Mouse (Mus musculus) limb, embryonic 14.5 days (tissue): ENCODE results near the gene Asb3. TPM values are rescaled to one million over a fixed set of nuclear protein-coding genes. Genes with fewer than 3 reads are reported as not detected.
A peak's percentile ranks its signal among the peaks of the same experiment; 100 is the strongest.

Source experiments
- ATAC-seq: fragments of 200-750 bp; cut with Nextera tagmentation; 2 replicates; pipeline ENCODE4 v1.8.0; 2017; ENCODE audit warnings: low read depth, moderate number of reproducible peaks, moderate TSS enrichment; ENCODE audit not compliant: low FRiP score
- DNase-seq: peaks from one replicate; pipeline ENCODE4 v3.0.0-alpha.2; 2015; ENCODE audit warnings: low spot score
- H3K27ac ChIP-seq: fragments of 300-500 bp; sonication (generic); replicated peaks from 2 replicates; pipeline ENCODE4 v1.5.1; 2014; ENCODE audit warnings: low read depth, mild to moderate bottlenecking, low read length, moderate library complexity, mixed read lengths
- H3K27me3 ChIP-seq: fragments of 300-500 bp; sonication (generic); 2 replicates; pipeline ENCODE4 v1.6.1; 2014; ENCODE audit warnings: low read length, mixed read lengths; ENCODE audit not compliant: control insufficient read depth, insufficient read depth
- H3K36me3 ChIP-seq: fragments of 300-500 bp; sonication (generic); 2 replicates; pipeline ENCODE4 v1.6.1; 2014; ENCODE audit warnings: mild to moderate bottlenecking, low read length, moderate library complexity, mixed read lengths; ENCODE audit not compliant: control insufficient read depth, insufficient read depth
- H3K4me1 ChIP-seq: fragments of 300-500 bp; sonication (generic); 2 replicates; pipeline ENCODE4 v1.6.1; 2014; ENCODE audit warnings: antibody characterized with exemption, low read length, mixed read lengths; ENCODE audit not compliant: control insufficient read depth, insufficient read depth
- H3K4me2 ChIP-seq: fragments of 300-500 bp; sonication (generic); replicated peaks from 2 replicates; pipeline ENCODE4 v1.6.1; 2014; ENCODE audit warnings: low read depth, mild to moderate bottlenecking, low read length, moderate library complexity; ENCODE audit not compliant: severe bottlenecking
- H3K4me3 ChIP-seq: fragments of 300-500 bp; sonication (generic); replicated peaks from 2 replicates; pipeline ENCODE4 v1.5.1; 2014; ENCODE audit warnings: low read length
- H3K9ac ChIP-seq: fragments of 300-500 bp; sonication (generic); 2 replicates; pipeline ENCODE4 v1.6.1; 2014; ENCODE audit warnings: mild to moderate bottlenecking, low read depth, low read length, moderate library complexity; ENCODE audit not compliant: severe bottlenecking
- H3K9me3 ChIP-seq: fragments of 300-500 bp; sonication (generic); 2 replicates; pipeline ENCODE4 v1.6.1; 2016; ENCODE audit warnings: low read length; ENCODE audit not compliant: control insufficient read depth
- POLR2A ChIP-seq: fragments of 200-500 bp; IDR thresholded peaks from 2 replicates; pipeline ENCODE4 v1.8.0; 2012; ENCODE audit warnings: inconsistent platforms, mild to moderate bottlenecking, moderate library complexity, borderline replicate concordance; ENCODE audit not compliant: insufficient read depth, insufficient read length; ENCODE audit errors: extremely low read depth
- WGBS: fragments of 180-500 bp; shearing (Covaris S2); extraction: QIAGEN DNeasy Blood & Tissue Kit; methylation state at CpG from one replicate; pipeline ENCODE4 v1.1.7; 2014; 5-methylcytosine and 5-hydroxymethylcytosine counted together
- polyA plus RNA-seq, 2 experiments: library from polyadenylated mRNA; depleted of rRNA in 1 of 2; stranded (reverse) in 1 of 2; unstranded in 1 of 2; fragments of >200 nt; fragmentation: Nextera tagmentation in 1 of 2; extraction: Ambion mirVana in 1 of 2; gene quantifications; 2 replicates each; pipeline versions ENCODE4 v1.2.1 to v1.2.3; 2012 to 2014

Asb3 gene
- polyA plus RNA-seq, 2 experiments: 15.3 to 31.5 TPM

- Histone ChIP-seq H3K36me3 (no peaks in the 10 kb centered on the region), H3K9ac (no peak overlapping the region), H3K27me3 (no peaks in the 10 kb centered on the region), H3K4me2 (peak overlapping the region; percentile 61; the same call in 1 of the 2 replicates), H3K27ac (no peak overlapping the region), H3K4me1 (no peaks in the 10 kb centered on the region), H3K4me3 (peak overlapping the region; percentile 55), H3K9me3 (no peaks in the 10 kb centered on the region)
- no peak for ATAC-seq
- no peak for DNase-seq
- 45% methylated on average over 2 of the region's 2 CpGs for WGBS
- no peak for TF ChIP-seq POLR2A
Observed at GRCm38 (mm10) chr11:30985237-30985636, 100.0 kb downstream of the Asb3 start.

DNA sequence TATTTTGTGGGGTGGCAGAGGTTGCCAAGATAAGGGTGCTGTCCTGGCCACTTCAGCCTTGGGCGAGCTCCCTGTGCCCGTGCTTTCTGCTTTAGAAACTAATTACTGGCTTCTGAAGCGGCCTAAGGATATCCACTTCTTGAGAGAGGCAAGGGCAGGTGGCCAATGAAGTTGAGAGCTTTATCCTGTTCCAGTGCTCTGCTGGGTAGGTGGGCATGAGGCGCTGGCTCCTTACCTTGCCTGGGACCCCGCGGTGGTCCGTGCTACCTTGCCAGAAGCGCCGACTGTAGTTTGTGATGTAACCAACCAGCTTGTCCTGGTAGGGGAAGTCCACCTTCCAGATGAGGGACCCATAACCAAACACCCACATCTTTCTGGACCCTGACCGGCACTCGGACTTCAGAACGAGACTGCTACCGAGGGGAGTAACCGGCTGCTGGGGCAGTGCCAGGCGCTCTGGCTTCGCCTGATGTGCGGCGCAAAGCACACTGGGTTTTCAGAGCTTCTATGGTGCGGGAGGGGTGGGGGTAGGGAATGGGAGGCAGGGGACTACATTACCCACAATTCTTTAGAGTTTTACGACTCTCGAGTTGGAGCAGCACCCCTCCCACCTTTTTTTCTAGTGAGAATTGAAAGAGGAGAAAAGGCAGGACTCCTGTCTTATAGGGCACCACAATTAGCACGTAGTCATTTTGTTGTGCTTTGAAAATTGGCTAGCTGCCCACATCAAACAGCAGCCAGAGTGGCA lies 100.8 kb downstream of the Asb3 start, which contains the start of gene Chac2:
Gene Chac2, minus strand, starts transcription at position 474 of the 748 bp plus-strand sequence.
- Histone ChIP-seq H3K27me3 (no peaks in the 10 kb centered on the region), H3K4me3 (peak within 1 kb of the TSS; percentile 55), H3K36me3 (no peaks in the 10 kb centered on the region), H3K4me1 (no peaks in the 10 kb centered on the region), H3K27ac (peak within 1 kb of the TSS; percentile 73), H3K4me2 (peak within 1 kb of the TSS; percentile 61), H3K9me3 (no peaks in the 10 kb centered on the region), H3K9ac (peak within 1 kb of the TSS; percentile 70)
- WGBS: 2% methylated on average over 22 of the region's 22 CpGs
- TF ChIP-seq POLR2A: peak; percentile 83; the same call in 1 of the 2 replicates
- ATAC-seq (peak; percentile 95), DNase-seq (peak; percentile 91)

- Histone ChIP-seq H3K27ac (0 out of 2 replicates have a peak overlapping the region, but pooled peaks have one; percentile 40), H3K9me3 (no peaks in the 10 kb centered on the region), H3K4me3 (peak overlapping the region; percentile 55), H3K4me2 (peak overlapping the region; percentile 61), H3K9ac (peak overlapping the region; percentile 70), H3K4me1 (no peaks in the 10 kb centered on the region), H3K27me3 (no peaks in the 10 kb centered on the region), H3K36me3 (no peaks in the 10 kb centered on the region)
- WGBS: 0% methylated on average over 2 of the region's 2 CpGs
- peak; percentile 71 for ATAC-seq
- DNase-seq: peak; percentile 9
- no peak for TF ChIP-seq POLR2A
Observed at GRCm38 (mm10) chr11:30986625-30987017, 101.4 kb downstream of the Asb3 start.

DNA sequence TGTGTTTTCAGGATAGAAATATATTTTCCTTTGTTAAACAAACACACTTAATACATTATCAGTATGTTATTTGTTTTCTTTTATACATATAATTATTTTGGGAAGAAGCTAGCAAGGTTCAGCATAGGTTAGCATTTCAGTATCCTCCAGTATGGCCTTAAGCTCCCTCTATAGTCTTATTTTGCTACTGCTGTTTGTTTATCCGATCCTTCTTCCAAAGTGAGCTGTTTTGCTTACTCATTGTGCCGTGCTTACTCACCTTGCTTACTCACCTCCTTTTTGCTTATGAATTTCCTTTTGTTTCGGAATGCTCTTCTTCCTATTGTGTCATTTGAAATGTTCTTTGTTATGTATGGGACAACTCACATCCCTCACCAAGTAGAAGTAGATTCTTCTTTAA lies 111.5 kb downstream of the Asb3 start:
- no peak for DNase-seq
- Histone ChIP-seq H3K27me3 (no peaks in the 10 kb centered on the region), H3K4me2 (no peak overlapping the region), H3K9me3 (no peaks in the 10 kb centered on the region), H3K36me3 (no peaks in the 10 kb centered on the region), H3K4me1 (no peaks in the 10 kb centered on the region), H3K4me3 (no peak overlapping the region), H3K27ac (no peak overlapping the region), H3K9ac (no peak overlapping the region)
- 88% methylated on average over 3 of the region's 3 CpGs for WGBS
- TF ChIP-seq POLR2A: no peak
- ATAC-seq: no peak

DNA sequence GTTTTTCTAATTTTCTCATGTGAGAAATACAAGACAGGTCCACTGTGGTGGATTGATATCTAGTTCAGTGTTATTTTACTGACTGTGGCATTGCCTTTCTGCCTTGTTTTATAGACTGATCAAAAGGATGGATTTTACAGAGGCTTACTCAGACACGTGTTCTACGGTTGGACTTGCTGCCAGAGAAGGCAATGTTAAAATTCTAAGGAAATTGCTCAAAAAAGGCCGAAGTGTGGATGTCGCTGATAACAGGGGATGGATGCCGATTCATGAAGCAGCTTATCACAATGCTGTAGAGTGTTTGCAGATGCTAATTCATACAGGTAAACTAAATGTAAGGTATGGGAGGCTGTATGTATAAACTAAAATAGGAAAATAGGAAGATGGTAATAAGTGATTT lies 113.0 kb downstream of the Asb3 start:
- Histone ChIP-seq H3K4me1 (no peaks in the 10 kb centered on the region), H3K36me3 (no peaks in the 10 kb centered on the region), H3K9me3 (no peaks in the 10 kb centered on the region), H3K4me3 (no peak overlapping the region), H3K4me2 (no peak overlapping the region), H3K9ac (no peak overlapping the region), H3K27ac (no peak overlapping the region), H3K27me3 (no peaks in the 10 kb centered on the region)
- no peak for TF ChIP-seq POLR2A
- DNase-seq: no peak
- ATAC-seq: no peak
- WGBS: 80% methylated on average over 5 of the region's 5 CpGs
